Mouse (Mus musculus) gastrocnemius, adult 8-10 months (tissue): Measurements from ENCODE around the gene Arl16. TPM values are rescaled to one million over a fixed set of nuclear protein-coding genes. Genes with fewer than 3 reads are reported as not detected.
A peak's percentile ranks its signal among the peaks of the same experiment; 100 is the strongest.
"Not testable (repeated sequence)": the region's sequence is repeated elsewhere in the genome, so short reads cannot be mapped to it uniquely, and the experiment has no call there.

Experiments
- DNase-seq, 2 experiments: peaks; one replicate each; pipeline ENCODE4 v3.0.0; 2022; ENCODE audit warnings: low spot score in 2 of 2
- total RNA-seq, 4 experiments: library from RNA; stranded (reverse); gene quantifications; 2 replicates each; pipeline ENCODE4 v1.2.4; 2022

The Arl16 gene
- 1 to 10 TPM; 4.7 to 7.5 (median 6.2) TPM for total RNA-seq

- peak; percentile 81 to 85 for DNase-seq
These were observed at the start of gene Arl16 for GRCm38 (mm10) chr11:120467051-120467735. TSS of gene Arl16 (minus strand) at chr11:120467607.

GRCm38 (mm10) chr11:120517147-120517546 is 49.7 kb upstream of the Arl16 start:
- DNase-seq: no peak

- peak; percentile 76 to 83 for DNase-seq
These were observed 48.2 kb upstream of the Arl16 start for GRCm38 (mm10) chr11:120515611-120516010.

GRCm38 (mm10) chr11:120514262-120514661 is 46.9 kb upstream of the Arl16 start:
- DNase-seq: not testable (repeated sequence)

GRCm38 (mm10) chr11:120512790-120513453 is 45.5 kb upstream of the Arl16 start:
- no peak for DNase-seq

- DNase-seq: no peak
These were observed 43.1 kb upstream of the Arl16 start for GRCm38 (mm10) chr11:120510375-120511030.

- DNase-seq: no peak
These were observed 42.5 kb upstream of the Arl16 start for GRCm38 (mm10) chr11:120509940-120510339.

GRCm38 (mm10) chr11:120508290-120508870 is 41.0 kb upstream of the Arl16 start:
- DNase-seq: no peak

- DNase-seq: no peak
These were observed 40.3 kb upstream of the Arl16 start for GRCm38 (mm10) chr11:120507611-120508289.

- no peak for DNase-seq
These were observed 39.5 kb upstream of the Arl16 start for GRCm38 (mm10) chr11:120506899-120507298.

- DNase-seq: no peak
These were observed 38.3 kb upstream of the Arl16 start for GRCm38 (mm10) chr11:120505661-120506060.

GRCm38 (mm10) chr11:120501701-120502100 is 34.3 kb upstream of the Arl16 start:
- DNase-seq: no peak

GRCm38 (mm10) chr11:120501018-120501417 is 33.6 kb upstream of the Arl16 start:
- DNase-seq: no peak

GRCm38 (mm10) chr11:120500357-120500756 is 33.0 kb upstream of the Arl16 start:
- no peak for DNase-seq

- DNase-seq: no peak
These were observed 32.5 kb upstream of the Arl16 start for GRCm38 (mm10) chr11:120499894-120500293.

GRCm38 (mm10) chr11:120498891-120499290 is 31.5 kb upstream of the Arl16 start:
- no peak for DNase-seq

GRCm38 (mm10) chr11:120498226-120498625 is 30.8 kb upstream of the Arl16 start:
- DNase-seq: no peak

GRCm38 (mm10) chr11:120497436-120497835 is 30.0 kb upstream of the Arl16 start:
- DNase-seq: no peak

GRCm38 (mm10) chr11:120493911-120494310 is 26.5 kb upstream of the Arl16 start:
- no peak for DNase-seq

GRCm38 (mm10) chr11:120493351-120493750 is 25.9 kb upstream of the Arl16 start:
- no peak for DNase-seq

- DNase-seq: no peak
These were observed 25.4 kb upstream of the Arl16 start for GRCm38 (mm10) chr11:120492878-120493203.
